Mouse (Mus musculus) heart, embryonic 15.5 days (tissue): ENCODE data around the gene Spata31d1a. TPM values are rescaled to one million over a fixed set of nuclear protein-coding genes. Genes with fewer than 3 reads are reported as not detected.
A peak's percentile ranks its signal among the peaks of the same experiment; 100 is the strongest.
"Not testable (repeated sequence)": the region's sequence is repeated elsewhere in the genome, so short reads cannot be mapped to it uniquely, and the experiment has no call there.

Experiments used
- ATAC-seq: fragments of 200-750 bp; cut with Nextera tagmentation; replicated peaks from 2 replicates; pipeline ENCODE4 v1.8.0; 2017; ENCODE audit warnings: low read depth, moderate TSS enrichment; ENCODE audit not compliant: insufficient number of reproducible peaks, insufficient read depth, low FRiP score
- H3K27ac ChIP-seq: fragments of 300-500 bp; sonication (generic); 2 replicates; pipeline ENCODE4 v1.5.1; 2015; ENCODE audit warnings: mild to moderate bottlenecking, inconsistent platforms
- H3K27me3 ChIP-seq: fragments of 300-500 bp; sonication (generic); 2 replicates; pipeline ENCODE4 v1.6.1; 2015; ENCODE audit warnings: inconsistent platforms
- H3K36me3 ChIP-seq: fragments of 300-500 bp; sonication (generic); 2 replicates; pipeline ENCODE4 v1.6.1; 2015; ENCODE audit warnings: mild to moderate bottlenecking, inconsistent platforms
- H3K4me1 ChIP-seq: fragments of 300-500 bp; sonication (generic); replicated peaks from 2 replicates; pipeline ENCODE4 v1.6.1; 2015; ENCODE audit warnings: inconsistent platforms
- H3K4me2 ChIP-seq: fragments of 300-500 bp; sonication (generic); 2 replicates; pipeline ENCODE4 v1.6.1; 2015; ENCODE audit warnings: inconsistent platforms, mild to moderate bottlenecking, moderate library complexity
- H3K4me3 ChIP-seq: fragments of 300-500 bp; sonication (generic); 2 replicates; pipeline ENCODE4 v1.5.1; 2015; ENCODE audit warnings: mild to moderate bottlenecking, inconsistent platforms
- H3K9ac ChIP-seq: fragments of 300-500 bp; sonication (generic); 2 replicates; pipeline ENCODE4 v1.6.1; 2015; ENCODE audit warnings: mild to moderate bottlenecking, inconsistent platforms
- H3K9me3 ChIP-seq: fragments of 300-500 bp; sonication (generic); replicated peaks from 2 replicates; pipeline ENCODE4 v1.6.1; 2016; ENCODE audit warnings: inconsistent platforms
- WGBS: fragments of 180-500 bp; shearing (Covaris S2); methylation state at CpG from one replicate; pipeline ENCODE4 v1.1.7; 2015; ENCODE audit warnings: mixed read lengths; 5-methylcytosine and 5-hydroxymethylcytosine counted together
- polyA plus RNA-seq: library from polyadenylated mRNA; unstranded; fragments of >200 nt; fragmentation: Nextera tagmentation; extraction: Ambion mirVana; gene quantifications from 2 replicates; pipeline ENCODE4 v1.2.1, GENCODE M21; 2015

The Spata31d1a gene
- 0.03 TPM in 2 replicates for polyA plus RNA-seq

DNA sequence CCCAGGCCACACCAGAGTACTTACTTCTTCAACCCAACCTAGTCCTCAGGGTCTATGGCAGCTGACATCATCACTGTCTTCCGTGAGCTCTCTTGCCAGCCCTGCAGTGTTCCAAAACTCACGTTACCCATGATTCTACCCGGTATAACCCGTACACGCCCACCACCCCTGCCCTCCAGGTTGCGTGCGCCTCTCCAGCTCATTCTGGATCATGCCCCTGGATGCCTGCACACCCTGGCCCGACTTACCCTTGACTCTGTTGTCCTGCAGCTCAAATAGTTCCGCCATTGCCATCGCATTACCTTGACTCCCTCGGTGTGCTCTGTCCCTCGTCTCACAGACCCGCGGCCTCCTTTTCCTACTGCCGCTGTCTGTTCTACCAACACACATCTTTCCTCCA, at the start of gene Spata31d1a:
Spata31d1a (minus strand) TSS at position 101 of the 400 bp plus-strand sequence.
- H3K4me2 ChIP-seq = no peak within 1 kb of the TSS
- H3K9me3 ChIP-seq = no peaks in the 10 kb centered on the region
- 0 out of 2 replicates have a peak, but pooled peaks cover 3% of the 10 kb centered on the region for H3K27me3 ChIP-seq
- no peaks in the 10 kb centered on the region for H3K36me3 ChIP-seq
- no peaks in the 10 kb centered on the region for H3K4me1 ChIP-seq
- no peak within 1 kb of the TSS for H3K27ac ChIP-seq
- no peak within 1 kb of the TSS for H3K9ac ChIP-seq
- WGBS = 84% methylated on average over 15 of the region's 15 CpGs
- no peak within 1 kb of the TSS for H3K4me3 ChIP-seq
- no peak; the same call in 1 of the 2 replicates for ATAC-seq

DNA sequence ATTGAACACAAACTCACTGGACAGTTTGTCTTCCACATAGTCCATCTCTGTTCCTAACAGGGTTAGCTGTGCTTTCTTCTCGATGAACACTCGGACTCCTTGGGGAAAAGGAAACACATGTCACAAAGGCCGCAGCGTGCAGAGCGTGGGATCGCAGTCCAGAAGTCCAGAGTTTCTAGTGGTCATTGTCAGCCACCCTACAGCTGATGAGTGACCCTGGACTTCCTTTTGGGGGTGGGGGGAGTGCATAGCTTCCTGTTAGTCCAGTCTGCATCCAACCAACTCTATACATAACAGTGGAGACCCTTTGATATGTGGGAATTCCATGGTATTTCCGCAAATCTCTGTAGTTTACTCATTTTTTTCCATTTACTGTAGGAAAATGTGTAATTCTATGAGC, 46.8 kb upstream of the Spata31d1a start:
- WGBS = 74% methylated on average over 7 of the region's 7 CpGs
- H3K27ac ChIP-seq = peak overlapping the region; percentile 24
- no peaks in the 10 kb centered on the region for H3K27me3 ChIP-seq
- no peak overlapping the region for H3K4me2 ChIP-seq
- ATAC-seq = peak; percentile 53; the same call in 1 of the 2 replicates
- H3K9me3 ChIP-seq = no peaks in the 10 kb centered on the region
- H3K36me3 ChIP-seq = peaks cover 60% of the 10 kb centered on the region
- H3K4me3 ChIP-seq = no peak overlapping the region
- H3K9ac ChIP-seq = no peak overlapping the region
- H3K4me1 ChIP-seq = peaks cover 7% of the 10 kb centered on the region; the same call in 1 of the 2 replicates

DNA sequence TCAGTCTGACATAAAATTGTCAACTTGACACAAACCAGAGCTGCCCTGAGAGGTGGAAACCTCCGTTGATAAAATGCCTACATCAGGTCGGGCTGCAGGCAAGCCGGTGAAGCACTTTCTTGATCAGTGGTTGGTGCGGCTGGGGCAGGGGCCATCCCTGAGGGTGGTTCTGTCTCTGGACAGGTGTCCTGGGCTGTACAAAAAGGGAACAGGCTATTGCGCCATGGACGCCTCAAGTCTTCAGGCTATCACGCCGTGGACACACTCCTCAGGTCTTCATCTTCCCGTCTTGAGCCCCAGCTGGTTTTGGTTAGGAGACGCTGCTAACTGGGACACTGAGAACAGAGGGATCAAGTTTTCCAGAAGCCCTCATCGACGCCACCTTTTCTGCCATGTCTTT, 40.2 kb upstream of the Spata31d1a start:
- Histone ChIP-seq H3K4me2 (no peak overlapping the region), H3K27me3 (no peaks in the 10 kb centered on the region), H3K9ac (no peak overlapping the region), H3K9me3 (no peaks in the 10 kb centered on the region), H3K27ac (no peak overlapping the region), H3K36me3 (peaks cover 8% of the 10 kb centered on the region), H3K4me3 (no peak overlapping the region), H3K4me1 (no peaks in the 10 kb centered on the region)
- 53% methylated on average over 12 of the region's 12 CpGs for WGBS
- no peak for ATAC-seq

DNA sequence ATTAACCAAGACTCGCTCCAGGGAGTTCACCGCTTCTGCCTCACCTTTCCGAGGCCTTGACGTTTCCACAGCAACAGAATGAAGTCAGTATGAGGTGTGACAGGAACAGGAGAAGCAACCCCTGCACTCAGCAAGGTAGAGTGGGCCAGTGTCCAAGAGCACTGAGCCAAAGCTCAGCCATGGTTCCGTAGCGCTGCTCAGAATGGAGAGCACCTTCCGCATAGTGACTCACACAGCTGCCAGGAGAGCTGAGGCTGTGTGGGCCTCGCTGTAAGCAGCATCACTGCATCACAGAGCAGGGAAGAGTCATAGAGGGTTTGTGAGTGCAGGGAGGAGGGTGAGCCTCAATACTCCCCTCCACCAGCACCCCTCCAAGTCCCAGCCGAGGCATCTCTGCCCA, 36.6 kb upstream of the Spata31d1a start, which contains the start of gene 1700014D04Rik:
1700014D04Rik (minus strand) TSS at position 42 of the 400 bp plus-strand sequence.
- Histone ChIP-seq H3K4me2 (no peak within 1 kb of the TSS), H3K36me3 (no peaks in the 10 kb centered on the region), H3K27me3 (0 out of 2 replicates have a peak, but pooled peaks cover 2% of the 10 kb centered on the region), H3K9ac (no peak within 1 kb of the TSS), H3K9me3 (no peaks in the 10 kb centered on the region), H3K4me3 (no peak within 1 kb of the TSS), H3K4me1 (no peaks in the 10 kb centered on the region), H3K27ac (no peak within 1 kb of the TSS)
- no peak for ATAC-seq
- WGBS = 77% methylated on average over 9 of the region's 9 CpGs

DNA sequence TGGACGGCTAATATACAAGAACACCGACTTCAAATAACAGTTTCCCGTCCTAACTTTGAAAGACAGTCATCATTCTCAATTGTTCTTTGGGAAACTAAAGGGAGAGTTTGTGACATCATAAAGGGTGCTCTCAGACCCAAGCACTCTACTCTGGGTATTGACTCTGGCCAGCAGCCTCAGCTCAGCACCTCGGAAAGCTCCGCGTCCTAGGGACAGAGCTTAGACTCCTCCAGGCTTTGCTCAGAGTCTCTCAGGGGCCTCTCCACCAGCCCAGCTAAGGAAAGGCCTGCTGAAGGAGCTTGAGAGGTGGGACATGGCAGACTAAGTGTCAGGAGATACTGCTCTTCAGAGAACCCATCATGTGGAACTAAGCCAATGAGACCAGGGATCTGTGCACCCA, 36.0 kb upstream of the Spata31d1a start:
- Histone ChIP-seq H3K4me2 (no peak overlapping the region), H3K36me3 (no peaks in the 10 kb centered on the region), H3K9me3 (no peaks in the 10 kb centered on the region), H3K27ac (no peak overlapping the region), H3K9ac (no peak overlapping the region), H3K4me1 (peaks cover 1% of the 10 kb centered on the region; the same call in 1 of the 2 replicates), H3K4me3 (no peak overlapping the region), H3K27me3 (0 out of 2 replicates have a peak, but pooled peaks cover 2% of the 10 kb centered on the region)
- no peak for ATAC-seq
- 62% methylated on average over 6 of the region's 6 CpGs for WGBS

- no peak for ATAC-seq
- 65% methylated on average over 6 of the region's 6 CpGs for WGBS
These were observed 35.3 kb upstream of the Spata31d1a start for GRCm38 (mm10) chr13:59745462-59745861.

GRCm38 (mm10) chr13:59741697-59742096, 31.6 kb upstream of the Spata31d1a start:
- 0 out of 2 replicates have a peak, but pooled peaks cover 2% of the 10 kb centered on the region for H3K27me3 ChIP-seq
- ATAC-seq = no peak
- H3K9ac ChIP-seq = no peak overlapping the region
- no peaks in the 10 kb centered on the region for H3K36me3 ChIP-seq
- peaks cover 5% of the 10 kb centered on the region; the same call in 1 of the 2 replicates for H3K4me1 ChIP-seq
- H3K4me2 ChIP-seq = no peak overlapping the region
- 56% methylated on average over 10 of the region's 10 CpGs for WGBS
- H3K4me3 ChIP-seq = no peak overlapping the region
- no peaks in the 10 kb centered on the region for H3K9me3 ChIP-seq
- H3K27ac ChIP-seq = no peak overlapping the region

More at GRCm38 (mm10) chr13:59745462-59745861, 35.3 kb upstream of the Spata31d1a start:
- H3K36me3 ChIP-seq = no peaks in the 10 kb centered on the region
- no peak overlapping the region for H3K27ac ChIP-seq
- H3K4me1 ChIP-seq = peaks cover 5% of the 10 kb centered on the region; the same call in 1 of the 2 replicates
- H3K9ac ChIP-seq = no peak overlapping the region
- H3K27me3 ChIP-seq = 0 out of 2 replicates have a peak, but pooled peaks cover 2% of the 10 kb centered on the region
- H3K4me3 ChIP-seq = no peak overlapping the region
- no peak overlapping the region for H3K4me2 ChIP-seq
- no peaks in the 10 kb centered on the region for H3K9me3 ChIP-seq

- peaks cover 5% of the 10 kb centered on the region; the same call in 1 of the 2 replicates for H3K4me1 ChIP-seq
- WGBS = 50% methylated on average over 11 of the region's 11 CpGs
- ATAC-seq = no peak
- no peaks in the 10 kb centered on the region for H3K36me3 ChIP-seq
- H3K27ac ChIP-seq = no peak overlapping the region
- 0 out of 2 replicates have a peak, but pooled peaks cover 2% of the 10 kb centered on the region for H3K27me3 ChIP-seq
- no peak overlapping the region for H3K4me2 ChIP-seq
- H3K9me3 ChIP-seq = no peaks in the 10 kb centered on the region
- H3K4me3 ChIP-seq = no peak overlapping the region
- no peak overlapping the region for H3K9ac ChIP-seq
These were observed 31.0 kb upstream of the Spata31d1a start for GRCm38 (mm10) chr13:59741096-59741495.

DNA sequence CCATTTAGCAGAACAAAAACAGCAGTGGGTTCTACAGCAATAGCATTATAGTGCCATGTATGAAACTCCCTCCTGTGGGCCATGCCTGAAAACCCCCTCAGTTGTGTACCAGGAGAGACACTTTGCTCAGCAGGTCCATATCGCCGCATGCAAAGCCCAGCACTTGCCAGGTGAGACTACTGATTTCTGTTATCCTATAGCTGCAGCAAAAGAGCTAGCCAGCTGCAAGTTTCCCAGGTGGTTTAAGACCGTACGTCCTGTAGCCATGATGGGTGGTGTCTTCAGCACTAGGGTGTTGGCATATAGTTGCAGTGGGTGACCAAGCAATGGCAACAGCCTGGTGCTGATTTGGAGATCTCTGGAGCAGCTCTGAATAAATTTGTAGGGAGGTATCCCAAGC, 29.3 kb upstream of the Spata31d1a start:
- ATAC-seq = no peak

GRCm38 (mm10) chr13:59738455-59738854, 28.3 kb upstream of the Spata31d1a start:
- Histone ChIP-seq H3K36me3 (no peaks in the 10 kb centered on the region), H3K27ac (no peak overlapping the region), H3K9me3 (no peaks in the 10 kb centered on the region), H3K27me3 (no peaks in the 10 kb centered on the region), H3K9ac (no peak overlapping the region), H3K4me1 (peaks cover 5% of the 10 kb centered on the region; the same call in 1 of the 2 replicates), H3K4me3 (no peak overlapping the region), H3K4me2 (no peak overlapping the region)
- no peak for ATAC-seq
- WGBS = 83% methylated on average over 2 of the region's 2 CpGs

More for the DNA sequence above, 29.3 kb upstream of the Spata31d1a start:
- H3K4me3 ChIP-seq = no peak overlapping the region
- 0 out of 2 replicates have a peak, but pooled peaks cover 2% of the 10 kb centered on the region for H3K27me3 ChIP-seq
- H3K9ac ChIP-seq = no peak overlapping the region
- H3K9me3 ChIP-seq = no peaks in the 10 kb centered on the region
- no peak overlapping the region for H3K4me2 ChIP-seq
- peaks cover 5% of the 10 kb centered on the region; the same call in 1 of the 2 replicates for H3K4me1 ChIP-seq
- WGBS = 82% methylated on average over 4 of the region's 4 CpGs
- H3K36me3 ChIP-seq = no peaks in the 10 kb centered on the region
- no peak overlapping the region for H3K27ac ChIP-seq

DNA sequence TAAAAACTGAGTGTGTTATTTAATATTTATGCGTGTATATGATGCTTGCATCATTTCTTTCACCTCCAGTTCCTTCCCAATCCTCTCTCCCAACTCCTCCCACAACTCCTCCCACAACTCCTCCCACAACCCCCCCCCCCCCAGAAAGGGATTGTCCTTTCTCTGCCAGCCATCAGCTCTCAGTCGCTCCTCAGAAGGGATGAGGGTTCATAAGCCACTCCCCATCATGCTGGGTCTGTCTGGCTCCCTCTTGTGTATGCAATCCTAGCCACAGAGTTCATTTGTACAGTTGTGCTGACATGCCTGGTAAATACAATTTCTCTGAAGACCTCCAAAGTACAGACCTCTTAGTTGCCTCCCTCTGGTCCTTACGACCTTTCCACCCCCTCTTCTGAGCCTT, 25.1 kb upstream of the Spata31d1a start:
- H3K36me3 ChIP-seq = no peaks in the 10 kb centered on the region
- H3K9me3 ChIP-seq = no peaks in the 10 kb centered on the region
- peaks cover 3% of the 10 kb centered on the region; the same call in 1 of the 2 replicates for H3K27me3 ChIP-seq
- no peak overlapping the region for H3K4me2 ChIP-seq
- no peak for ATAC-seq
- 22% methylated on average over 3 of the region's 3 CpGs for WGBS
- no peaks in the 10 kb centered on the region for H3K4me1 ChIP-seq
- H3K4me3 ChIP-seq = no peak overlapping the region
- H3K27ac ChIP-seq = no peak overlapping the region
- H3K9ac ChIP-seq = no peak overlapping the region

DNA sequence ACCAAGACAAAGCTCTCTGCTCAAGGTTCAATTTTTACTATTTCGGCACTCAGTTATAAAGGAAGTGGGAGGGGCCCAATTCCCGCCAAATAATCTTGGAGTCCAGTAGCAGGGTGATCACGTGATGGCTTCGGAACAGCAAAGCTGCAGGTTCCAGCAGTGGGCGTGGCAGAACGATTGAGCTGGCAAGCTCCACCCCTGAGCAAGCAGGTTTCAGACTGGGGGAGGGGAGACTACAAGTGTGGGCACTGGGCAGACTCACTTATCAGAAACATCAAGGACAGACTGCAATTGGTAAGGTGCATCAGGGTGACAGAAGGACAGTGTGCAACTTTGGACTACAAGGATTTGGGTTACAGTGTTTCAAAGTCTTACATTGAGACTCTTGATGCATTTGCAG, 24.2 kb upstream of the Spata31d1a start:
- not testable (repeated sequence) for H3K9me3 ChIP-seq, H3K4me1 ChIP-seq, H3K9ac ChIP-seq, ATAC-seq, H3K4me2 ChIP-seq, H3K27ac ChIP-seq, H3K27me3 ChIP-seq, H3K4me3 ChIP-seq, H3K36me3 ChIP-seq
- WGBS = 30% methylated on average over 6 of the region's 6 CpGs
